Mouse (Mus musculus): Measurements from ENCODE around the gene Pirb.

GRCm38 (mm10) chr7:3707568-3708413 lies 12.4 kb downstream of the Pirb start:
- TF ChIP-seq CTCF (conservative IDR thresholded peaks at IDR 0.05; ENCODE audit: insufficient read depth, insufficient read length, low read depth, low read length) (no peak), POLR2A (IDR thresholded peaks at IDR 0.05; ENCODE audit: low read depth, low read length) (no peak)

Data from kidney, adult 2 months (tissue).